Mouse (Mus musculus) thymus, adult 2 months (tissue): ENCODE results near the gene Zfp281. TPM values are rescaled to one million over a fixed set of nuclear protein-coding genes. Genes with fewer than 3 reads are reported as not detected.

ENCODE experiments used
- DNase-seq: peaks from one replicate; pipeline ENCODE4 v3.0.0; 2021
- H3K27ac ChIP-seq: fragments of 200-500 bp; 2 replicates; pipeline ENCODE4 v1.5.1; 2012; ENCODE audit warnings: low read length, control low read depth; ENCODE audit not compliant: control insufficient read depth, insufficient read depth
- H3K27me3 ChIP-seq: fragments of 200-500 bp; 2 replicates; pipeline ENCODE4 v1.6.1; 2012; ENCODE audit warnings: mild to moderate bottlenecking, low read length, moderate library complexity, mixed read lengths; ENCODE audit not compliant: control insufficient read depth, insufficient read depth
- H3K36me3 ChIP-seq: fragments of 200-500 bp; 2 replicates; pipeline ENCODE4 v1.6.1; 2012; ENCODE audit warnings: mild to moderate bottlenecking, low read length, moderate library complexity; ENCODE audit not compliant: control insufficient read depth, insufficient read depth
- H3K4me1 ChIP-seq: fragments of 200-500 bp; replicated peaks from 2 replicates; pipeline ENCODE4 v1.6.1; 2012; ENCODE audit warnings: low read length; ENCODE audit not compliant: control insufficient read depth, insufficient read depth
- H3K4me3 ChIP-seq: fragments of 200-500 bp; 2 replicates; pipeline ENCODE4 v1.5.1; 2012; ENCODE audit warnings: mild to moderate bottlenecking, low read length, control low read depth, moderate library complexity; ENCODE audit not compliant: control insufficient read depth, insufficient read depth
- CTCF ChIP-seq: fragments of 200-500 bp; IDR thresholded peaks from 2 replicates; pipeline ENCODE4 v1.5.1; 2012; ENCODE audit warnings: mild to moderate bottlenecking, control low read depth, low read length, moderate library complexity, borderline replicate concordance; ENCODE audit not compliant: control insufficient read depth, poor library complexity, insufficient read depth; ENCODE audit errors: extremely low read depth
- POLR2A ChIP-seq: fragments of 200-500 bp; IDR thresholded peaks from 2 replicates; pipeline ENCODE4 v1.6.1; 2012; ENCODE audit warnings: mild to moderate bottlenecking, low read length, control low read depth, moderate library complexity; ENCODE audit not compliant: control insufficient read depth, poor library complexity, insufficient read depth; ENCODE audit errors: extremely low read depth
- WGBS: fragments of 180-500 bp; shearing (Covaris S2); methylation state at CpG from one replicate; pipeline ENCODE4 v1.1.7; 2018; 5-methylcytosine and 5-hydroxymethylcytosine counted together
- polyA plus RNA-seq: library from polyadenylated mRNA; depleted of rRNA; stranded (reverse); fragments of >200 nt; gene quantifications from 2 replicates; pipeline ENCODE4 v1.2.3, GENCODE M21; 2012

Gene Zfp281
- polyA plus RNA-seq, 1 experiment: 6.2 TPM

DNA sequence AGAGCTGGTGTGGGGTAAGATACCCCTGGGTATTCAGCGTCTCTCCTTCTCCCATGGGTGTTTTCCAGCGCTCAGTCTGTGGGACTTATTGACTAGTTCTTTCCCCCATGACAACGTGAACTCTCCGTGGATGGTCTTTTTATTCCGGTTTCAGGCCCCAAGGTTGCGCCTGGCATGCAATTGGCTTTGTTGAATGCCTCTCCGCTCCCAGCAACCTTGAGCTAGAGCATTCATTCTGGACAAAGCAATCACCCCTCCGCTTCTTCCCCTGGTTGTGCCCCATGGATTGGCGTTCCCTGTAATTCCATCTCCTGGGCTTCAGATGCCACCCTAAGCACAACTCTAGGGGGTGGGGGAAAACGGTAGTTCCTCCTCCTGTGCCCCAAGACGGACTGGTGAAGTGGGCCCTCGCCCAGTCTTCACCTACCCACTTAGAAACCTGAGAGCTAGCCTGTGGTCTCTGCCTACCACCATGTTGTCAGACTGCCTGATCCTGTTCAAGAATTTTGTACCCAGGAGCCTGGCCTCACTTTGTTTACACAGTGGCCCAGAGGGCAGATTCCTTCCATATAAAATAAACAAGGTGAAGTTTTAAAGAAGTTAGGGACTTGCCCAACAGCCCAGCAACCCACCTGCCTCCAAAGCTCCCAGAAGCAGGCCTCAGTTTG lies 47.2 kb downstream of the Zfp281 start:
- no peak for DNase-seq
- WGBS: 96% methylated on average over 12 of the region's 12 CpGs
- H3K27me3 ChIP-seq: no peaks in the 10 kb centered on the region
- no peaks in the 10 kb centered on the region for H3K36me3 ChIP-seq
- no peak overlapping the region for H3K4me3 ChIP-seq
- H3K27ac ChIP-seq: peak overlapping the region; percentile 32
- peaks cover 20% of the 10 kb centered on the region for H3K4me1 ChIP-seq
- TF ChIP-seq POLR2A (no peak), CTCF (no peak)

DNA sequence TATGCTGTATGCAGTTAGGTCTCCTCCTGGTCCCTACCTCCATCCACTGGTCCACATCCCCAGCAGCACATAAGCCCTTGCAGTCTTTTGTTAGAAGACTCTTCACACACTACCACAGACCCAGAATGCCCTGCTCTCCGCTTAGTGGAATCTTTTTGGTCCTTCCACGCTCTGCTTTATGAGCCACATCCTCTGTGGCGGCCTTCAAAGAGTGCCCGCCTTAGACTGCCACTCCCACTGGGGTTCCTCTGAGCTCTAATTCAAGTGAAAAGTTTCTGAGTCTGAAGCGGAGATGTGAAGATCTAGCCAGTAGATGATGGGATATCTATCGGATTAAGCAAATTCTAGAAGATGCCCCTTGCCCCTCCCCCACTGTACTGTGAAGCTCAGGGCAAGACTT lies 47.9 kb downstream of the Zfp281 start:
- TF ChIP-seq POLR2A (no peak), CTCF (no peak)
- H3K27me3 ChIP-seq: no peaks in the 10 kb centered on the region
- peak overlapping the region; percentile 32 for H3K27ac ChIP-seq
- H3K4me3 ChIP-seq: no peak overlapping the region
- WGBS: 10% methylated on average over 6 of the region's 6 CpGs
- peak; percentile 79 for DNase-seq
- peaks cover 24% of the 10 kb centered on the region for H3K4me1 ChIP-seq
- no peaks in the 10 kb centered on the region for H3K36me3 ChIP-seq

DNA sequence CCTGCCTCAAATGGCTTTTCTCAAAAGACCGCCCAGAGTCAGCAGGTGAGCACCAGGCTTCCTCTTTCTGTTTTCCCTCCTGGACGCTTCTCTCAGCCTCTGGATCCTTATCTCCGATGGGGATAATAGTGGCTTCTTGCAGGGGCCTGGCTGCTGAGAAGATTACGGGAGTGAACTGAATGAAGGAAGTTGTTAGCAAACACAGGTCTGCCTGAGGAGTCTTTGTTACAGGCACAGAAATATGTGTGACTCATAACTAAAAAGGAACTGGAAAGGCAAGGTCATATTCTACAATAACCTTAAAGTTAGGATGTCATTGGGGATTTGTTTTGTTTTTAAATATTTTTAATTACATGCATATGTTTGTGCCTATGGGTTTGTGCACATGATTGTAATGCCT lies 48.6 kb downstream of the Zfp281 start:
- WGBS: 78% methylated on average over 4 of the region's 4 CpGs
- H3K4me3 ChIP-seq: no peak overlapping the region
- H3K36me3 ChIP-seq: no peaks in the 10 kb centered on the region
- TF ChIP-seq POLR2A: no peak
- no peak for TF ChIP-seq CTCF
- no peaks in the 10 kb centered on the region for H3K27me3 ChIP-seq
- no peak overlapping the region for H3K27ac ChIP-seq
- peaks cover 24% of the 10 kb centered on the region for H3K4me1 ChIP-seq
- no peak for DNase-seq

GRCm38 (mm10) chr1:136674548-136675455 lies 50.1 kb downstream of the Zfp281 start:
- Histone ChIP-seq H3K36me3 (no peaks in the 10 kb centered on the region), H3K27ac (no peak overlapping the region), H3K27me3 (no peaks in the 10 kb centered on the region), H3K4me1 (peaks cover 24% of the 10 kb centered on the region), H3K4me3 (no peak overlapping the region)
- peak; percentile 20 for DNase-seq
- TF ChIP-seq POLR2A (no peak), CTCF (no peak)
- 67% methylated on average over 25 of the region's 25 CpGs for WGBS

DNA sequence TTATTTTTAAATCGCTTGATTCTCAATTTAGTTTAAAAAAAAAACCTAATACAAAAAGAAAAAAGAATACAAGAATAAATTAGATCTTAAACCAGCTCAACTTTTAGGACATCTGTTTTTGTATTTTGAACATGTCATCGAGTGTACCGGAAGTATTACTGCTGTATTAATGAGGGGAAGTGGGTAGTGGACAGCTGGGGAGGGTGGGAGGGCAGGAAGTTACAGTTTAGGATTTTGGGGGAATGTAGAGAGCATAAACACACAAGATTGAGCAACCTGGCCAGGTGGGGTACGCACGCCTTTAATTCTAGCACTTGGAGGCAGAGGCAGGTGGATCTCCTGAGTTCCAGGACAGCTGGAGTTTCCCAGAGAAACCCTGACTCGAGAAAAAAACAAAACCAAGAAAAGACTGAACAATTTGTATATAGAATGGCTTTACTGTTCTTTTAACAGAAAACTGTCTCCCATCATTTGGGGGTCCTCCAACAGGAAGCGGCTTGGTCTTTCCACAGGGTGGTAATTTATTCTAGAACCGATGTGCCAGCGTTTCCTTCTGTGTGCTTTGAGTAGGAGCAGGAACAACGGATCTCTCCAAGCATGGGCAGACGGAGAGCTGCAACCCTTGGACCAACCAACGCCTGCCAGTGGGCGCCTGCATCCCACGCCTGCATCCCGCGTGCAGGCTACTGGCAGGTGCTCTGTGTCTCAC lies 51.2 kb downstream of the Zfp281 start:
- no peaks in the 10 kb centered on the region for H3K36me3 ChIP-seq
- DNase-seq: no peak
- WGBS: 86% methylated on average over 16 of the region's 16 CpGs
- H3K4me3 ChIP-seq: no peak overlapping the region
- H3K27me3 ChIP-seq: no peaks in the 10 kb centered on the region
- no peak overlapping the region for H3K27ac ChIP-seq
- no peak for TF ChIP-seq CTCF
- TF ChIP-seq POLR2A: no peak
- peaks cover 24% of the 10 kb centered on the region for H3K4me1 ChIP-seq

- Histone ChIP-seq H3K27ac (no peak overlapping the region), H3K36me3 (no peaks in the 10 kb centered on the region), H3K4me1 (peaks cover 24% of the 10 kb centered on the region), H3K4me3 (no peak overlapping the region), H3K27me3 (no peaks in the 10 kb centered on the region)
- 96% methylated on average over 6 of the region's 6 CpGs for WGBS
- TF ChIP-seq POLR2A: no peak
- TF ChIP-seq CTCF: no peak
- no peak for DNase-seq
Observed at GRCm38 (mm10) chr1:136676445-136676755, 51.7 kb downstream of the Zfp281 start.
